Mouse (Mus musculus) B cell, adult 67 days (primary cell): Measurements from ENCODE around the gene Psen2. TPM values are rescaled to one million over a fixed set of nuclear protein-coding genes. Genes with fewer than 3 reads are reported as not detected.

Experiments used
- total RNA-seq, 2 experiments: library from RNA; stranded (reverse); gene quantifications; 4 replicates each; pipeline ENCODE4 v1.2.4; 2023

Gene Psen2
- total RNA-seq: 10 to 100 TPM; 87.7 to 94.7 TPM

GRCm38 (mm10) chr1:180263364-180263997, at the start of gene Psen2:
Gene Psen2, minus strand, starts transcription at chr1:180263438.

GRCm38 (mm10) chr1:180198959-180199714, 64.1 kb downstream of the Psen2 start, which contains the start of gene Coq8a:
Gene Coq8a, minus strand, starts transcription at chr1:180199602.

Other genes with a start within 250 kb of the Psen2 start
- 100 to 1,000 TPM; 115 to 119 TPM for gene Coq8a, start 63.8 kb downstream of the Psen2 start, total RNA-seq
- gene Itpkb, start 67.0 kb upstream of the Psen2 start, total RNA-seq: 100 to 1,000 TPM; 122 to 125 TPM
- gene Stum, start 220.1 kb upstream of the Psen2 start, total RNA-seq: 1 to 10 TPM; 2.2 to 5.0 TPM